Mouse (Mus musculus): ENCODE data around the gene Ccnl2. TPM values are rescaled to one million over a fixed set of nuclear protein-coding genes. Genes with fewer than 3 reads are reported as not detected.
"Not testable (repeated sequence)": the region's sequence is repeated elsewhere in the genome, so short reads cannot be mapped to it uniquely, and the experiment has no call there.

Gene Ccnl2
- polyA plus RNA-seq, 1 experiment, result 91.9 TPM

DNA sequence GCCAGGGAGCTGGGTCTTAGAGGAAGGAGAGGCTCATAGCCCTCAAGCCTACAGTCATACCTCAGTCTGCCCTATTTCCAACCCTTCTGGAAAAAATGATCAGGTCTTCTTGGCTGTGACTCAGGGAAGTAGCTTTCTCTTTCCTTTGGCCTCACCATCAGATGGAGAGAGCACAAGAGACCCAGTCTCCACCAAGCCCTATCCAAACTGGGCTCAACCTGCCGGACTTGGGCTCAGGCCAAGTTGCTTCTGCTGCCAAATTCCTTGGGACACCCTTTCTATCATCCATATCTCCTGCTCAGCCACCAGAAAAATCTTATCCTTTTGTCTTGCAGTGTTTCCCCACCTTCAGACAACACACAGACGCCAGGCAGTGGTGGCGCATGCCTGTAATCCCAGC lies 36.4 kb upstream of the Ccnl2 start:
- Histone ChIP-seq H3K4me3 (ENCODE audit: insufficient read depth, low read length) (no peak overlapping the region), H3K27ac (ENCODE audit: insufficient read depth, low read length) (peak overlapping the region; percentile 36), H3K4me1 (ENCODE audit: control insufficient read depth, insufficient read depth, low read length) (peaks cover 8% of the 10 kb centered on the region)
- TF ChIP-seq CTCF (IDR thresholded peaks at IDR 0.05; ENCODE audit: borderline replicate concordance, insufficient read depth, low read length) (no peak), POLR2A (IDR thresholded peaks at IDR 0.05; ENCODE audit: low read depth, low read length) (no peak)

DNA sequence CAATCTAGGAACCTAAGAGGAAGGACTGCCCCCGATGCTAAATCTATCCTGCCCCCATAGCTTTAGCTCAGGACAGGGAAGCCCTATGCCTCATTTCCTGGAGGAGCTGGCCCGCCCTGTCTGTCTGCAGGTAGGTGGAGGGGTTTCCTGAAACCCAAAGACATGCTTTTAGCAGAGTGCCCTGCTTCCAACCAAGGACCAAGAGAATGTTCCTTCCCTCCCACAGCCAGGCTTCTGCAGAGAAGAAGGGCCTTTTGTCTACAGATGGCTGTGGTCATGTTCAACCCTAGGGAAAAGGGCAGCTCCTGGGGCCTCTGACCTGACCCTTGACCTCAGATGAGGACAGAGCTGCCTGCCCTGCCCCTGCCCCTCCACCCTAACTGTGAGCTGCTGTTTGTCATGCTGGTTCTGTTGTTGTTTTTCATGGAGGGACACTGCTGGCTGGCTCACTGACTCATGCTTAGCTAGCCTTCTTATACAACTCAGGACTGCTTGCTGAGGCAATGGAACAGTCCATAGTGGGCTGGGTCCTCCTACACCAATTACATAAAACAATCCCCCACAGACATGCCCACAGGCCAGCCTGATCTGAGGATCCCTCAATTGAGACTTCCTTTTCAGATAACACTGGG lies 35.5 kb upstream of the Ccnl2 start:
- Histone ChIP-seq H3K4me1 (ENCODE audit: control insufficient read depth, insufficient read depth, low read length) (peaks cover 8% of the 10 kb centered on the region), H3K4me3 (ENCODE audit: insufficient read depth, low read length) (no peak overlapping the region), H3K27ac (ENCODE audit: insufficient read depth, low read length) (no peak overlapping the region)
- TF ChIP-seq POLR2A (IDR thresholded peaks at IDR 0.05; ENCODE audit: low read depth, low read length) (no peak), CTCF (IDR thresholded peaks at IDR 0.05; ENCODE audit: borderline replicate concordance, insufficient read depth, low read length) (no peak)

DNA sequence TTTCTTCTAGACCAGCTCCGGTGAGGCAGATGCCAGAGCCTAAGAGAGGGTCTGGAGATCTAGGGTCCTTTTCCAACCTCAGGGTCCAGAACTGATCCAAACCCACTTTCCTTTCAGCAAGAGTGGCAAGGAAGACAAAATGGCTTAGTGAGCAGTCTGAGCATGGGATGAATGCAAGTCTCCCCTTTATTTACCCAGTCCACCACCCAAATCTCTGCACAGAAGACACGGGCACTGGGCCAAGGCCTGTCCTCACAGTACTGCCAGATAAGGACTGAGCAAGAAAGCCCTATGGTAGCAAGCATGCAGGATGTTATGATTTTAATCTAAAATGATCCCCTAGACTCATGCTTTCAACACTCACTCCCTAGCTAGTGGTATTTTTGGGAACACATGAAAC lies 34.5 kb upstream of the Ccnl2 start:
- Histone ChIP-seq H3K4me1 (ENCODE audit: control insufficient read depth, insufficient read depth, low read length) (peaks cover 8% of the 10 kb centered on the region), H3K27ac (ENCODE audit: insufficient read depth, low read length) (no peak overlapping the region), H3K4me3 (ENCODE audit: insufficient read depth, low read length) (no peak overlapping the region)
- TF ChIP-seq CTCF (IDR thresholded peaks at IDR 0.05; ENCODE audit: borderline replicate concordance, insufficient read depth, low read length) (no peak), POLR2A (IDR thresholded peaks at IDR 0.05; ENCODE audit: low read depth, low read length) (no peak)

GRCm38 (mm10) chr4:155779498-155779897 lies 32.8 kb upstream of the Ccnl2 start:
- peaks cover 8% of the 10 kb centered on the region for H3K4me1 ChIP-seq (ENCODE audit: control insufficient read depth, insufficient read depth, low read length)
- H3K4me3 ChIP-seq (ENCODE audit: insufficient read depth, low read length), result no peak overlapping the region
- TF ChIP-seq CTCF (IDR thresholded peaks at IDR 0.05; ENCODE audit: borderline replicate concordance, insufficient read depth, low read length) (no peak), POLR2A (IDR thresholded peaks at IDR 0.05; ENCODE audit: low read depth, low read length) (no peak)
- peak overlapping the region; percentile 68; the same call in 1 of the 2 replicates for H3K27ac ChIP-seq (ENCODE audit: insufficient read depth, low read length)

GRCm38 (mm10) chr4:155780895-155781294 lies 31.4 kb upstream of the Ccnl2 start:
- TF ChIP-seq CTCF (IDR thresholded peaks at IDR 0.05; ENCODE audit: borderline replicate concordance, insufficient read depth, low read length), result no peak
- no peak for TF ChIP-seq POLR2A (IDR thresholded peaks at IDR 0.05; ENCODE audit: low read depth, low read length)
- H3K4me3 ChIP-seq (ENCODE audit: insufficient read depth, low read length), result no peak overlapping the region
- no peaks in the 10 kb centered on the region; the same call in 1 of the 2 replicates for H3K4me1 ChIP-seq (ENCODE audit: control insufficient read depth, insufficient read depth, low read length)
- no peak overlapping the region; the same call in 1 of the 2 replicates for H3K27ac ChIP-seq (ENCODE audit: insufficient read depth, low read length)

DNA sequence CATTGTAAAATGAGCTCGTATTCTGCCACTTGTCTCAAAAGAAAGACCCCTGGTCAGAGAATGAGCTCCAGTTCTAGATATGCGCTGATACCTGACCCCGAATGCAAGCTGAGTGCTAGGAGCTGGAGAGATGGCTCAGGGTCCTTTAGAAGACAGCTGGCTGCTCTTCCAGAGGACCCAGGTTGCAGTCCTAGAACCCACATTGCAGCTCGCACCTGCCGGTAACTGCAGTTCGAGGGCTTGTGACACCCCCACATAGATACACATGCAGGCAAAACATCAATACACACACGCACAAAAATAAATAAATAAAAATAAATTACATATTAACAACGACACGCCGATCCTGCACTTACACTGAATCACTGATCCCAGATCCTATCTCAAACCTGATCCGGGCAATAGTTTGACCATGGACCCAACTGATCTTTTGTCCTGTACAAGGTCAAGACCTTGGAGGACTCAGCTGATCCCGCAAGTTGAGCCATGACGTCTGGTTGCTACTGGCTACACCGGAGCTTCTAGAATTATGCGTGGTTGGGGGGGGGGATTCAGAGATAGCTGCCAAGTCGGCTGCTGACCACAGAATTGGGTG lies 28.7 kb upstream of the Ccnl2 start:
- no peak for TF ChIP-seq POLR2A (IDR thresholded peaks at IDR 0.05; ENCODE audit: low read depth, low read length)
- no peak for TF ChIP-seq CTCF (IDR thresholded peaks at IDR 0.05; ENCODE audit: borderline replicate concordance, insufficient read depth, low read length)
- H3K4me1 ChIP-seq (ENCODE audit: control insufficient read depth, insufficient read depth, low read length), result no peaks in the 10 kb centered on the region; the same call in 1 of the 2 replicates
- H3K27ac ChIP-seq (ENCODE audit: insufficient read depth, low read length), result no peak overlapping the region
- peak overlapping the region; percentile 58 for H3K4me3 ChIP-seq (ENCODE audit: insufficient read depth, low read length)

- TF ChIP-seq CTCF (IDR thresholded peaks at IDR 0.05; ENCODE audit: borderline replicate concordance, insufficient read depth, low read length), result peak; percentile 54; the same call in 1 of the 2 replicates
- peak; percentile 52 for TF ChIP-seq POLR2A (IDR thresholded peaks at IDR 0.05; ENCODE audit: low read depth, low read length)
- Histone ChIP-seq H3K4me3 (ENCODE audit: insufficient read depth, low read length) (peak overlapping the region; percentile 58), H3K4me1 (ENCODE audit: control insufficient read depth, insufficient read depth, low read length) (no peaks in the 10 kb centered on the region; the same call in 1 of the 2 replicates), H3K27ac (ENCODE audit: insufficient read depth, low read length) (peak overlapping the region; percentile 20)
Observed at GRCm38 (mm10) chr4:155784081-155784701, 28.1 kb upstream of the Ccnl2 start.

DNA sequence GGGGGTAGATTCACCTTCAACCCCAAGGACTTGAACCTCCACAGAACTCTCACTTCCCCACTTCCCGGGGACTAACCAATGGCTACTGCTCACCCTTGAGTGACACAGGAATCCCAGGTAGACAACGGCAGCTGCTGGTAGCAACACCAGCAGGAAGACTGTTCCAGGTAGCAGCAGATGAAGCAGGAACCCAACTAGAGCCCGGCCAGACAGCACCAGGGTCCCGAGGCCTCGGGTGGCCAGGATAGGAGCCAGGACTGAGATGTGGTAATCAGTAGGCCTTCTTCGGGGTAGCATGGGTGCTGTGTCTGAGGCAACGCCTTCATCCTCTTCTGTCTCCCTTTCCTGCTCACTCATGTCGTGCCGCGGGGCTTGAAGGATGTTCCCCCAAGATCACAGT lies 27.0 kb upstream of the Ccnl2 start:
- H3K4me1 ChIP-seq (ENCODE audit: control insufficient read depth, insufficient read depth, low read length), result no peaks in the 10 kb centered on the region; the same call in 1 of the 2 replicates
- no peak overlapping the region for H3K4me3 ChIP-seq (ENCODE audit: insufficient read depth, low read length)
- TF ChIP-seq POLR2A (IDR thresholded peaks at IDR 0.05; ENCODE audit: low read depth, low read length) (no peak), CTCF (IDR thresholded peaks at IDR 0.05; ENCODE audit: borderline replicate concordance, insufficient read depth, low read length) (no peak)
- H3K27ac ChIP-seq (ENCODE audit: insufficient read depth, low read length), result no peak overlapping the region

- Histone ChIP-seq H3K4me1 (ENCODE audit: control insufficient read depth, insufficient read depth, low read length) (no peaks in the 10 kb centered on the region; the same call in 1 of the 2 replicates), H3K27ac (ENCODE audit: insufficient read depth, low read length) (no peak within 1 kb of the TSS), H3K4me3 (ENCODE audit: insufficient read depth, low read length) (peak within 1 kb of the TSS; percentile 58; the same call in 1 of the 2 replicates)
- TF ChIP-seq POLR2A (IDR thresholded peaks at IDR 0.05; ENCODE audit: low read depth, low read length) (no peak), CTCF (IDR thresholded peaks at IDR 0.05; ENCODE audit: borderline replicate concordance, insufficient read depth, low read length) (no peak)
Observed at GRCm38 (mm10) chr4:155785819-155786218, 26.5 kb upstream of the Ccnl2 start, which contains the start of gene Tmem88b. Gene Tmem88b, minus strand, starts transcription at chr4:155785874.

DNA sequence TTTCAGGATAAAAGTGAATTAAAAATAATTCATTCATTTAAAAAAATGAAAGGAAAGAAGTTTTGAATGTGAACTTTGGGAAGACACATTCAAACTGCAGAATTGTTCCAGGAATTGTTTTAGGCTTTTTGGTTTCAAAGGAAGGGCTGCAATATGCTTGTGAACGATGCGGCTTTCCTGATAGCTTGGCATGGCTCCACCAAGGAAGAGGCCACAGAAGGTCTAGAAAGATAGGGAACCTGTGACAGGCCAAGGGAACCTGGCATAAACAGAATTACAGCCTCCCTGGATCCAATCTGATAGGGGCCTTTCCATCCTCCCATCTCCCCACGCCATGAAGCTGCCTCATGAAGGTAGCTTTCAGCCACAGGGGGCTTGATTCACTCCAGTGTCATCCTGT lies 24.0 kb upstream of the Ccnl2 start:
- Histone ChIP-seq H3K4me1 (ENCODE audit: control insufficient read depth, insufficient read depth, low read length) (no peaks in the 10 kb centered on the region; the same call in 1 of the 2 replicates), H3K27ac (ENCODE audit: insufficient read depth, low read length) (no peak overlapping the region), H3K4me3 (ENCODE audit: insufficient read depth, low read length) (no peak overlapping the region)
- TF ChIP-seq POLR2A (IDR thresholded peaks at IDR 0.05; ENCODE audit: low read depth, low read length) (no peak), CTCF (IDR thresholded peaks at IDR 0.05; ENCODE audit: borderline replicate concordance, insufficient read depth, low read length) (no peak)

- not testable (repeated sequence) for H3K4me1 ChIP-seq (ENCODE audit: control insufficient read depth, insufficient read depth, low read length); H3K4me3 ChIP-seq (ENCODE audit: insufficient read depth, low read length); H3K27ac ChIP-seq (ENCODE audit: insufficient read depth, low read length)
Observed at GRCm38 (mm10) chr4:155788833-155789232, 23.5 kb upstream of the Ccnl2 start.

Data from embryonic fibroblast, embryonic 13.5 days (primary cell).